In the genomic region with DNA sequence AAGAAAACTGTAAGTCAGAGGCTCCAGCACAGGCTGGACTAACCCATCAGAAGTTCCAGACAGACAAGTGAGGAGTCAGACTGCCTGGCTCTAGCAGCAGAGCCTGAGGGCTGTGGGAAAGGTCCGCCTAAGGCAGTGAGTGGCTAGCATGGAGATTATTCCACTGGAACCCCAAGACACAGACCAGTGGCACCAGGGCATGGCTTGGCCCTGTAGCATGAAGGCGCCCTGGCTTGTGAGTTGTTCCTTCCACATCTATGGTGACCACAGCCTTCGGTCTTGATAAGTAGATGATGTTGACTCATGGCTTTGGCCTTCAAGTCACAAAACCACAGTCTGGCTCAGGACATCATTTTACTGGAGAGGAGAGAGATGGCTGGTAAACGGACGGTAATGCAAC, we compare ENCODE assay signal across 24 mouse cellular contexts.
DNase-seq lines count a peak whose midpoint lies in the region; ATAC-seq lines count a peak whose summit lies in the region.
"Had no signal": no experiment of that assay in that cellular context is flagged by ENCODE, and none has a peak within 500 bp of the region (broad histone marks: within the 10 kb centered on the region; RNA-seq: fewer than 3 reads in every experiment).

No protein-coding gene starts in this region.

- H3K9me3 ChIP-seq in megakaryocyte, embryonic 14.5 days: no peaks in the 10 kb centered on the region
- no peaks in the 10 kb centered on the region for H3K9me3 ChIP-seq in liver, embryonic 11.5 days (ENCODE audit: control insufficient read depth, low read length)
- H3K9me3 ChIP-seq: forebrain, embryonic 15.5 days; hindbrain, embryonic 13.5 days; midbrain, embryonic 12.5 days; neural tube, embryonic 13.5 days had no signal

- peaks cover 62% of the 10 kb centered on the region for H3K4me1 ChIP-seq in megakaryocyte, embryonic 14.5 days
- no peaks in the 10 kb centered on the region for H3K4me1 ChIP-seq in liver, embryonic 11.5 days (replicated peaks; ENCODE audit: control insufficient read depth, insufficient read depth, low read length)
- H3K4me1 ChIP-seq: forebrain, embryonic 15.5 days; hindbrain, embryonic 13.5 days; midbrain, embryonic 12.5 days; neural tube, embryonic 13.5 days had no signal

- ATAC-seq in common myeloid progenitor, adult 5-6 weeks (replicated peaks; ENCODE audit: low read depth, poor library complexity, severe bottlenecking): peak; percentile 71
- no peak for ATAC-seq in liver, embryonic 11.5 days (replicated peaks; ENCODE audit: low FRiP score)
- ATAC-seq: forebrain, embryonic 15.5 days; inflammation-experienced regulatory T-cells, adult 6 months had no signal

- H3K27me3 ChIP-seq in megakaryocyte, embryonic 14.5 days (replicated peaks): peaks cover 5% of the 10 kb centered on the region
- no peaks in the 10 kb centered on the region for H3K27me3 ChIP-seq in liver, embryonic 11.5 days (replicated peaks; ENCODE audit: control insufficient read depth, insufficient read depth, low read length)
- H3K27me3 ChIP-seq: forebrain, embryonic 15.5 days; hindbrain, embryonic 13.5 days; midbrain, embryonic 12.5 days; neural tube, embryonic 13.5 days had no signal

- DNase-seq in adrenal gland, postnatal 14 days: peak; percentile 21
- DNase-seq in adrenal gland, adult 8-10 months: no peak
- peak; percentile 97 for DNase-seq in 416B (ENCODE audit: low read depth)
- DNase-seq in liver, embryonic 11.5 days (ENCODE audit: low spot score): no peak
- DNase-seq in cerebellum, adult 11-12 months: no peak
- no peak for DNase-seq in right cerebral cortex, postnatal 10 days (ENCODE audit: low spot score in 2 of 2)
- DNase-seq: cerebellum, adult 8-10 months; gastrocnemius, postnatal 36 days; heart, postnatal 10 days; kidney, adult 2 months; kidney, postnatal 10 days; layer of hippocampus, postnatal 36 days; liver; lung, adult 2 months; right cerebral cortex, postnatal 25 days; thymus, adult 18-20 months had no signal

- H3K9ac ChIP-seq in liver, embryonic 11.5 days (ENCODE audit: low read depth, low read length): no peak overlapping the region
- H3K9ac ChIP-seq: forebrain, embryonic 15.5 days; hindbrain, embryonic 13.5 days; midbrain, embryonic 12.5 days; neural tube, embryonic 13.5 days had no signal

- H3K4me3 ChIP-seq in megakaryocyte, embryonic 14.5 days (replicated peaks): peak overlapping the region; percentile 79
- no peak overlapping the region for H3K4me3 ChIP-seq in liver, embryonic 11.5 days (ENCODE audit: low read depth, low read length)
- H3K4me3 ChIP-seq: forebrain, embryonic 15.5 days; hindbrain, embryonic 13.5 days; midbrain, embryonic 12.5 days; neural tube, embryonic 13.5 days had no signal

- no peak overlapping the region for H3K4me2 ChIP-seq in liver, embryonic 11.5 days
- H3K4me2 ChIP-seq: forebrain, embryonic 15.5 days; heart, embryonic 11.5 days; hindbrain, embryonic 13.5 days; midbrain, embryonic 12.5 days; neural tube, embryonic 13.5 days had no signal

- H3K27ac ChIP-seq in liver, embryonic 11.5 days (ENCODE audit: low read depth, low read length): no peak overlapping the region
- H3K27ac ChIP-seq: forebrain, embryonic 15.5 days; hindbrain, embryonic 13.5 days; midbrain, embryonic 12.5 days; neural tube, embryonic 13.5 days had no signal

- 43% methylated on average over 5 of the region's 5 CpGs for WGBS in liver, embryonic 11.5 days

- no peaks in the 10 kb centered on the region for H3K36me3 ChIP-seq in megakaryocyte, embryonic 14.5 days (replicated peaks; ENCODE audit: low read length)
- H3K36me3 ChIP-seq in liver, embryonic 11.5 days (ENCODE audit: control insufficient read depth, insufficient read depth, low read length): no peaks in the 10 kb centered on the region
- H3K36me3 ChIP-seq: forebrain, embryonic 15.5 days; hindbrain, embryonic 13.5 days; midbrain, embryonic 12.5 days; neural tube, embryonic 13.5 days had no signal

Comparison
In these comparisons a context has a peak if more than half of its experiments do, and no peak if none do; other contexts are left out.
1. DNase-seq: peak in adrenal gland, postnatal 14 days (single experiment) and 416B (single experiment); none in adrenal gland, adult 8-10 months (single experiment), liver, embryonic 11.5 days (single experiment), cerebellum, adult 11-12 months (single experiment) and right cerebral cortex, postnatal 10 days (0 of 2).